Mouse (Mus musculus) C2C12 (cell line): ENCODE measurements at regions not wholly inside any gene's neighbourhood (a gene's known extent, or its start where the extent isn't known, plus 50 kb on each side); places are given as distances from the start of the nearest gene placed in this dataset.

Experiments
- CEBPB ChIP-seq: IDR thresholded peaks from one replicate; pipeline ENCODE4 v1.6.1; 2011; ENCODE audit warnings: low read depth, mild to moderate bottlenecking, control low read depth, moderate library complexity
- CTCF ChIP-seq: IDR thresholded peaks from one replicate; pipeline ENCODE4 v1.5.1; 2011; ENCODE audit not compliant: control insufficient read depth, insufficient read depth, insufficient read length
- FOSL1 ChIP-seq: IDR thresholded peaks from one replicate; pipeline ENCODE4 v1.8.0; 2011; ENCODE audit warnings: mild to moderate bottlenecking, low read length; ENCODE audit not compliant: poor library complexity, insufficient read depth, severe bottlenecking
- MAX ChIP-seq: IDR thresholded peaks from one replicate; pipeline ENCODE4 v1.6.1; 2011; ENCODE audit warnings: mild to moderate bottlenecking, control low read depth
- USF1 ChIP-seq: IDR thresholded peaks from one replicate; pipeline ENCODE4 v1.6.1; 2011; ENCODE audit warnings: low read depth, mild to moderate bottlenecking, control low read depth, moderate library complexity

- TF ChIP-seq CTCF (no peak), MAX (no peak), USF1 (no peak), FOSL1 (no peak), CEBPB (no peak)
These were observed 285.4 kb downstream of the Cenpc1 start for GRCm38 (mm10) chr5:85780017-85780416.
